Mouse (Mus musculus) activated CD4-positive, CD25-positive, alpha-beta regulatory T cell, adult 4 months (primary cell): ENCODE results near the gene Igsf21. TPM values are rescaled to one million over a fixed set of nuclear protein-coding genes. Genes with fewer than 3 reads are reported as not detected.

ENCODE experiments used
- ATAC-seq: one replicate; pipeline ENCODE4 v1.8.0; 2017
- polyA plus RNA-seq, 2 experiments: library from polyadenylated mRNA; unstranded; fragments of 100-300 nt; shearing (Covaris generic); gene quantifications; one replicate each; pipeline ENCODE4 v1.2.1; 2017

The Igsf21 gene
- polyA plus RNA-seq, 2 experiments from 2014 or later, result not detected

- no peak for ATAC-seq
Measured at GRCm38 (mm10) chr4:140143178-140143577, 103.4 kb downstream of the Igsf21 start.

GRCm38 (mm10) chr4:140140485-140140884 is 106.1 kb downstream of the Igsf21 start:
- no peak for ATAC-seq

- no peak for ATAC-seq
Measured at GRCm38 (mm10) chr4:140138846-140139245, 107.7 kb downstream of the Igsf21 start.

GRCm38 (mm10) chr4:140131625-140132321 is 114.8 kb downstream of the Igsf21 start:
- no peak for ATAC-seq

GRCm38 (mm10) chr4:140131201-140131600 is 115.4 kb downstream of the Igsf21 start:
- ATAC-seq, result no peak

GRCm38 (mm10) chr4:140129553-140130275 is 116.9 kb downstream of the Igsf21 start:
- ATAC-seq, result no peak

GRCm38 (mm10) chr4:140128116-140128515 is 118.5 kb downstream of the Igsf21 start:
- no peak for ATAC-seq

- ATAC-seq, result no peak
Measured at GRCm38 (mm10) chr4:140125806-140126205, 120.8 kb downstream of the Igsf21 start.

GRCm38 (mm10) chr4:140122534-140122933 is 124.0 kb downstream of the Igsf21 start:
- ATAC-seq, result no peak

GRCm38 (mm10) chr4:140117275-140117691 is 129.3 kb downstream of the Igsf21 start:
- ATAC-seq, result no peak

- no peak for ATAC-seq
Measured at GRCm38 (mm10) chr4:140115756-140116155, 130.8 kb downstream of the Igsf21 start.

GRCm38 (mm10) chr4:140115053-140115452 is 131.5 kb downstream of the Igsf21 start:
- ATAC-seq, result no peak

- no peak for ATAC-seq
Measured at GRCm38 (mm10) chr4:140113690-140114475, 132.7 kb downstream of the Igsf21 start.

GRCm38 (mm10) chr4:140109626-140109948 is 137.0 kb downstream of the Igsf21 start:
- ATAC-seq, result no peak

- ATAC-seq, result no peak
Measured at GRCm38 (mm10) chr4:140108871-140109625, 137.5 kb downstream of the Igsf21 start.

- no peak for ATAC-seq
Measured at GRCm38 (mm10) chr4:140107161-140107560, 139.4 kb downstream of the Igsf21 start.

GRCm38 (mm10) chr4:140104795-140105194 is 141.8 kb downstream of the Igsf21 start:
- ATAC-seq, result no peak

- ATAC-seq, result no peak
Measured at GRCm38 (mm10) chr4:140103341-140104027, 143.1 kb downstream of the Igsf21 start.

GRCm38 (mm10) chr4:140102581-140103200 is 143.9 kb downstream of the Igsf21 start:
- no peak for ATAC-seq

- ATAC-seq, result no peak
Measured at GRCm38 (mm10) chr4:140101106-140101505, 145.5 kb downstream of the Igsf21 start.

GRCm38 (mm10) chr4:140100141-140100540 is 146.4 kb downstream of the Igsf21 start:
- ATAC-seq, result no peak

- no peak for ATAC-seq
Measured at GRCm38 (mm10) chr4:140096283-140096682, 150.3 kb downstream of the Igsf21 start.
